Mouse (Mus musculus): ENCODE measurements around the gene Camta1. TPM values are rescaled to one million over a fixed set of nuclear protein-coding genes. Genes with fewer than 3 reads are reported as not detected.

Gene Camta1
- polyA plus RNA-seq, 1 experiment from 2014 or later: 140 TPM

DNA sequence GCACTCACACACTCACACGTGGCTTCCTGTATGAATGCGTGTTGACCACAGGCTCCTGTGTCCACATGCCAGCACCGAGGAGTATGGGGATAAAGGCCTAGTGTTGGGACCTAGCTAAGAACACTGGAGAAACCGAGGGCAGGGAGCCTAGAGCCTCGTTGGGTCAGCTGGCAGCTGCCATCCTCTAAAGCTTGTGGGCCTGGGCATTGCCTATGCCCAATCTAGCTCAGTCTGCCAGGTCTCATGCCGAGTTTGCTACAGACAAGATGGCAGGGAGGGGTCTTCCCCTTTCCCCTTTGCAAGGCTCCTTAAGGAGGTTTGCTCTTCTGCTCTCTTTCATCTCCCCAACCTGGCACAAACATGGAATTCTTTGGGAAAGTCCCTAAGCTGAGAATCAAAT lies 555.9 kb downstream of the Camta1 start:
- ATAC-seq (replicated peaks; ENCODE audit: low FRiP score): no peak
- DNase-seq (ENCODE audit: low spot score): no peak

DNA sequence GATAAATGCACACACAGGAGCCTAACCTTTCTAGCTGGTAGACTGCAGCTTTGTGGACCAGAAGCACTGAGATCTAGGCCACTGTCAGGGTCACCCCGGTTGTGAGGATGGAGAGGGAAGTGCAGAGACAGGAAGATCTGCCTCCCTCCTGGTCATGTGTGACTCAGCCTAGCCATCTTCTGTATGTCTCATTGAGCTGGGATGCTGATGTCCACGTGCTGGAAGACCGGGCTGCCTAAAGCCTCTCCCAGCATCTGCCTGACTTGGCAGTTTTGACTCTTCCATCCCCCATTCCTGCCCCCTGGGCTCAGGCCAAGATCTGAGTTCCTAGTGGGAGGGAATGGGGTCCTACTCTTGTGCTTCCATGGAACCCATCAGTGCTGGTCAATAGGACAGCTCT lies 557.7 kb downstream of the Camta1 start:
- no peak overlapping the region for H3K27ac ChIP-seq (ENCODE audit: low read depth, low read length)
- no peak for ATAC-seq (replicated peaks; ENCODE audit: low FRiP score)
- no peaks in the 10 kb centered on the region for H3K27me3 ChIP-seq (ENCODE audit: control insufficient read depth, insufficient read depth, low read length)
- no peak overlapping the region for H3K4me2 ChIP-seq (ENCODE audit: low read depth, low read length, severe bottlenecking)
- no peak overlapping the region for H3K4me3 ChIP-seq (ENCODE audit: low read depth, low read length)
- WGBS: 74% methylated on average over 3 of the region's 3 CpGs
- H3K9ac ChIP-seq (ENCODE audit: low read length): no peak overlapping the region
- H3K4me1 ChIP-seq (replicated peaks; ENCODE audit: control insufficient read depth, insufficient read depth, low read length): peaks cover 3% of the 10 kb centered on the region; the same call in 1 of the 2 replicates
- H3K9me3 ChIP-seq (ENCODE audit: control insufficient read depth, low read length): no peaks in the 10 kb centered on the region
- no peak for DNase-seq (ENCODE audit: low spot score)
- H3K36me3 ChIP-seq (ENCODE audit: control insufficient read depth, insufficient read depth, low read length): no peaks in the 10 kb centered on the region

More for the DNA sequence above, 555.9 kb downstream of the Camta1 start:
- Histone ChIP-seq H3K9me3 (ENCODE audit: control insufficient read depth, low read length) (no peaks in the 10 kb centered on the region), H3K4me2 (ENCODE audit: low read depth, low read length, severe bottlenecking) (no peak overlapping the region), H3K27ac (ENCODE audit: low read depth, low read length) (no peak overlapping the region), H3K9ac (ENCODE audit: low read length) (no peak overlapping the region), H3K27me3 (ENCODE audit: control insufficient read depth, insufficient read depth, low read length) (no peaks in the 10 kb centered on the region), H3K4me1 (replicated peaks; ENCODE audit: control insufficient read depth, insufficient read depth, low read length) (peaks cover 3% of the 10 kb centered on the region; the same call in 1 of the 2 replicates), H3K4me3 (ENCODE audit: low read depth, low read length) (no peak overlapping the region), H3K36me3 (ENCODE audit: control insufficient read depth, insufficient read depth, low read length) (no peaks in the 10 kb centered on the region)
- 86% methylated on average over 6 of the region's 6 CpGs for WGBS

DNA sequence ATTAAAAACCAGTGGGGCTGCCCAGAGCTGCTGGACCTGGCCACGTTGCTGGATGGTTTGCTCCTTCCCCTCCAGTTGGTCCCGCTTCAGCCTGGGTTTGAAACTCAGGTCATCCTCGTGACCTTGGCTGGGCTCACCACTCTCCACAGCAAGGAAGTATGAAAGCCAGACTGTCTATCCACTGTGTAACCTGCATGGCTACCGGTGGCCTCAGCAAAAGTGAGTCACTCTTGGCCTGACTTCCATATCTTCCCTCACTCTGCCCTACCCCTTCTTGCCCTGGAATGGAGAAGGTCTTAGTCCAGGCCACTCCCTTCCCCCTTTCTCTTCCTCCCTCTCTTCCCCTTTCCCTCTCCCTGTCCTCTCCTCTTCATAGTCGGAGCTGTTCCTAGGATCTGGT lies 558.2 kb downstream of the Camta1 start:
- 85% methylated on average over 5 of the region's 5 CpGs for WGBS
- Histone ChIP-seq H3K36me3 (ENCODE audit: control insufficient read depth, insufficient read depth, low read length) (no peaks in the 10 kb centered on the region), H3K4me3 (ENCODE audit: low read depth, low read length) (no peak overlapping the region), H3K4me1 (replicated peaks; ENCODE audit: control insufficient read depth, insufficient read depth, low read length) (peaks cover 3% of the 10 kb centered on the region; the same call in 1 of the 2 replicates), H3K27me3 (ENCODE audit: control insufficient read depth, insufficient read depth, low read length) (no peaks in the 10 kb centered on the region), H3K9me3 (ENCODE audit: control insufficient read depth, low read length) (no peaks in the 10 kb centered on the region), H3K9ac (ENCODE audit: low read length) (no peak overlapping the region), H3K4me2 (ENCODE audit: low read depth, low read length, severe bottlenecking) (no peak overlapping the region), H3K27ac (ENCODE audit: low read depth, low read length) (no peak overlapping the region)
- DNase-seq (ENCODE audit: low spot score) (no peak), ATAC-seq (replicated peaks; ENCODE audit: low FRiP score) (no peak)

DNA sequence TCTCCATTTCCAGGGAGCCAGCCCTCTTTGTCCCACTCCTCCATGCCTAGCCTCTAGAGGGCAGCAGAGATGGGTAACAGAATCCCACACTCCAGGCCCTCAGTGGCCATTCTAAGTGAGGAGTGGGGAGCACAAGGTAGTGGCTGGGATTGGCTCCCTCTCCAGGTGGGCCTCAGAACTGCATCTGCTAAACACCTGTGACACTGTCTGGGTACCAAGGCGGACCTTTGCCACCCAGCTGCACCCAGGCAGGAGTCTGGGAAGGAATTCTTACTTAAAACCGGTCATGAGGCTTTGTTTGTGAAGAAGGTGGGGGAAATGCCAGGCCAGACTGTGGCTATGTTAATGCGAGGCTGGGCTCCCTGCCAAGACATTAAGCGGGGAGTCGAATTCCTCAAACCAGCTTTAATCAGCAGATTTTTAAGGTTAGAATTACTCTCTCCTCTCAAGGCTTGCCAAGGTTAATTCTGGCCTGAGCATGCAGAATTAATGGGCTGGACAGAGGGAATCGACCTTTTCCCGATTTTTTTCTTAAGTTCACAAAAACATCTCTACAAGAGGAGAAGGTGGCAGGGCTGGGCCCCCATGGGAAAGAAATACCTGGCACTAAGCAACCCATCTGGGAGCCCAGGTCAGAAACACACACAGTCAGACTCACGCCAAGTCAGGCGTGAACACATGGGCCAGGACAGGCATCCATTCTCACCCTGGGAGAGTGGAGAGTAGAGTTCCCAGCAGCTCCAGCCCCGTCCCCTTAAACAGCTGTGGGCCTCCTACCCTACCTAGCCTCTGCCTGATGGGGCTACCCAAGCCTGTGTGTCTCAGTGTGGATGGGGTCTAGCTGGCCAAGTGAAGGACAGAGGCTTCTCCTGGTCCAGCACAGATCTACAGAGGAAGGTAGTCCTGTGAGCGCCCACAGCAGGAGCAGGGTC lies 559.2 kb downstream of the Camta1 start:
- Histone ChIP-seq H3K9me3 (ENCODE audit: control insufficient read depth, low read length) (no peaks in the 10 kb centered on the region), H3K4me2 (ENCODE audit: low read depth, low read length, severe bottlenecking) (no peak overlapping the region), H3K9ac (ENCODE audit: low read length) (no peak overlapping the region), H3K4me1 (replicated peaks; ENCODE audit: control insufficient read depth, insufficient read depth, low read length) (peaks cover 3% of the 10 kb centered on the region; the same call in 1 of the 2 replicates), H3K27ac (ENCODE audit: low read depth, low read length) (no peak overlapping the region), H3K36me3 (ENCODE audit: control insufficient read depth, insufficient read depth, low read length) (no peaks in the 10 kb centered on the region), H3K4me3 (ENCODE audit: low read depth, low read length) (no peak overlapping the region), H3K27me3 (ENCODE audit: control insufficient read depth, insufficient read depth, low read length) (no peaks in the 10 kb centered on the region)
- 55% methylated on average over 11 of the region's 11 CpGs for WGBS
- DNase-seq (ENCODE audit: low spot score) (peak; percentile 83), ATAC-seq (replicated peaks; ENCODE audit: low FRiP score) (peak; percentile 61)

DNA sequence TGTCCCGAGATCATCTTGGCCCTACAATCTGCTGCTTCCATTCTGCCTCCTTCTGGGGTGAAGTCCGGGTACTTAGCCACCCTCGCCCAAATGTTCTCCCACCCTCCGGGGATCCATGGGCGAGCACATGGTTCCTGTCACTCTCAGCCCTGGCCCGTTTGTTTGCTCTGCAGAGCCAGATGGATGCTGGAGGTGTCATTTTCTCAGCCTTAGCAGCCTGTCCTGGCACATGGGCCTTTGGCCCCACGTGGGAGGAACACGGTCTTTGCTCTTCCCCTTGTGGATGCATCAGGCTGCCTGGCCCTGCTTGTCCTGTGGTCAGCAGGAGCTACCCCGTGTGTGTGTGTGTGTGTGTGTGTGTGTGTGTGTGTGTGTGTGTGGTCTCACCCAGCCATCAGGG lies 560.3 kb downstream of the Camta1 start:
- no peak; the same call in 1 of the 2 replicates for ATAC-seq (replicated peaks; ENCODE audit: low FRiP score)
- WGBS: 65% methylated on average over 9 of the region's 9 CpGs
- DNase-seq (ENCODE audit: low spot score): no peak
- Histone ChIP-seq H3K4me3 (ENCODE audit: low read depth, low read length) (no peak overlapping the region), H3K4me1 (replicated peaks; ENCODE audit: control insufficient read depth, insufficient read depth, low read length) (peaks cover 3% of the 10 kb centered on the region; the same call in 1 of the 2 replicates), H3K9me3 (ENCODE audit: control insufficient read depth, low read length) (no peaks in the 10 kb centered on the region), H3K27me3 (ENCODE audit: control insufficient read depth, insufficient read depth, low read length) (no peaks in the 10 kb centered on the region), H3K4me2 (ENCODE audit: low read depth, low read length, severe bottlenecking) (no peak overlapping the region), H3K36me3 (ENCODE audit: control insufficient read depth, insufficient read depth, low read length) (no peaks in the 10 kb centered on the region), H3K27ac (ENCODE audit: low read depth, low read length) (no peak overlapping the region), H3K9ac (ENCODE audit: low read length) (no peak overlapping the region)

DNA sequence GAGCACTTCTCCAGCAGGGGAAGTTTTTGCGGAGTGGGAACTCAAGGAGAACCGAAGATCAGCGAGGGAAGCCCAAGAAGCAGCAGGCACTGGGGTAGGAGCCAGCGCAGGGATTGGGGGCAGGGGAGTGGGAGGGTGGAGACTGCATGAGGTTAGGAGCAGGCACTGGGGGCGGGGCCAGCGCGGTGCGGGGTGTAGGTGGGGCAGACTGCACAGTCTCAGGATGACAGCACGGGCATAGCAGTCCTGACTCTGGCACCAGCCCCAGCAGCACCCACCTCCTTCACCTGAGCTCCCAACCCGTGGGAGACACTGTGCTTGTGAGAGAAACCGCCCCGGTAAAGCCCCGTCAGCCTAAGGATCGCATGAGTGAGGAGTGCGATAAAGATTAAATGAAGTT lies 561.0 kb downstream of the Camta1 start:
- Histone ChIP-seq H3K36me3 (ENCODE audit: control insufficient read depth, insufficient read depth, low read length) (no peaks in the 10 kb centered on the region), H3K9ac (ENCODE audit: low read length) (no peak overlapping the region), H3K27ac (ENCODE audit: low read depth, low read length) (no peak overlapping the region), H3K4me3 (ENCODE audit: low read depth, low read length) (no peak overlapping the region), H3K9me3 (ENCODE audit: control insufficient read depth, low read length) (no peaks in the 10 kb centered on the region), H3K4me1 (replicated peaks; ENCODE audit: control insufficient read depth, insufficient read depth, low read length) (peaks cover 3% of the 10 kb centered on the region; the same call in 1 of the 2 replicates), H3K27me3 (ENCODE audit: control insufficient read depth, insufficient read depth, low read length) (no peaks in the 10 kb centered on the region), H3K4me2 (ENCODE audit: low read depth, low read length, severe bottlenecking) (no peak overlapping the region)
- DNase-seq (ENCODE audit: low spot score): peak; percentile 61
- 20% methylated on average over 15 of the region's 15 CpGs for WGBS
- no peak for ATAC-seq (replicated peaks; ENCODE audit: low FRiP score)

DNA sequence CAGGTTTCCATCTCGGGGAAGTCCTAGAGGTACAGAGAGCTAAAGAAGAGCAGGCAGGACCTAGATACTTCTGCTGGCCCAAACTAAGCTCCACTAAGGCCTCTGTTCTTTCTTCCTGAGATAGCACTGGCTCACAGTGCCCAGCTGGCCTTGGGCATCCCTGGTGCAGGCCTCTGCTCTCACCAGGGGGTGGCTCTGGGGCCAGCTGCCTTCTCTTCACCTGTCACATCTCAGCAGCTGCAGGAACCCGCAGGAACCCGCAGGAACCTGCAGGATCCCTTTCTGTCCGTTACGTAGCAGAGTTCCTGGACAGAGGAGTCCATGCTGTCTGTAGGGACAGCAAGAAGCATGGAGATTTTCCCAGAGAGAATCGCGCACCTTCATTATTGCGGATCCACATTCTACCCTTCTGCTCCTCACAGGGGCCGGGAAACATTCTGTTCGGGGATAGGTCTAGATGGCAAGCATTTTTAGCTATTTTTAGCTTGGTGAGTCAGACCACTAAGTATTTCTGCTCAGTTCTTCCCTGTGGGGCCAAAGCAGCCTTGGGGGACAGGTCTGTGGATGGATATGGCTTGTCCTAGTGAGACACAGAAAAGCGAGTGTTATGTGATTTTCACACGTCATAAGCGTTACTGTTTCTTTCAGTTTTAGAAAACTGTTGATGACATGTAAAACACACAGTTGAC lies 566.0 kb downstream of the Camta1 start:
- no peaks in the 10 kb centered on the region for H3K4me1 ChIP-seq (replicated peaks; ENCODE audit: control insufficient read depth, insufficient read depth, low read length)
- no peak for DNase-seq (ENCODE audit: low spot score)
- no peak for ATAC-seq (replicated peaks; ENCODE audit: low FRiP score)

DNA sequence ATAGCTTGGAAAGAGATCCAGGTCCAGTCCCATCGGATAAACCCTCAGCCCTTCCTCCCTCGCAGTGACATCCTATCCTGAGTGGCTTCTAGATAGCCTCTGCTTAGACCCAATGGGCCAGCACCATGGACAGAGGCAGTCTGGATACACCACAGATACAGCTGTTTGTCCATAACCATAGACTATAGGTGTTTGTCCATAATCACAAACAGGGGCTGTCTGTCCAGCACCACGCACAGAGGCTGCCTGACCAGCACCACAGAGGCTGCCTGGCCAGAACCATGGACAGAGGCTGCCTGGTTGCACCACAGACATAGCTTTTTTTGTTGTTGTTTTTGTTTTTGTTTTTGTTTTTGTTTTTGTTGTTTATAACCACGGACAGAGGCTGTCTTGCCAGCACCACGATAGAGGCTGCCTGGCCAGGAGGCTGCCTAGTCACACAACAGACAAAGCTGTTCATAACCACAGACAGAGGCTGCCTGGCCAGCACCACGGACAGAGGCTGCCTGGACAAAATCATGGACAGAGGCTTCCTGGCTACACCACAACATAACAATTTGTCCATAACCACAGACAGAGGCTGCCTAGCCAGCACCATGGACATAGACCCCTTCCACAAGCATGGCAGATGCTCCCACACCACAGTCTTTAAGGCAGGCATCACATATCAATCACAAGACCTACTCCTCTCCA lies 572.6 kb downstream of the Camta1 start:
- ATAC-seq (replicated peaks; ENCODE audit: low FRiP score) (no peak), DNase-seq (ENCODE audit: low spot score) (peak; percentile 59)
- H3K4me3 ChIP-seq (ENCODE audit: low read depth, low read length): no peak overlapping the region
- no peaks in the 10 kb centered on the region for H3K9me3 ChIP-seq (ENCODE audit: control insufficient read depth, low read length)
- H3K4me1 ChIP-seq (replicated peaks; ENCODE audit: control insufficient read depth, insufficient read depth, low read length): 0 out of 2 replicates have a peak, but pooled peaks cover 1% of the 10 kb centered on the region
- no peak overlapping the region for H3K4me2 ChIP-seq (ENCODE audit: low read depth, low read length, severe bottlenecking)
- no peaks in the 10 kb centered on the region for H3K36me3 ChIP-seq (ENCODE audit: control insufficient read depth, insufficient read depth, low read length)
- 65% methylated on average over 6 of the region's 6 CpGs for WGBS
- H3K27me3 ChIP-seq (ENCODE audit: control insufficient read depth, insufficient read depth, low read length): no peaks in the 10 kb centered on the region
- H3K9ac ChIP-seq (ENCODE audit: low read length): no peak overlapping the region
- no peak overlapping the region for H3K27ac ChIP-seq (ENCODE audit: low read depth, low read length)

More for the DNA sequence above, 566.0 kb downstream of the Camta1 start:
- Histone ChIP-seq H3K4me2 (ENCODE audit: low read depth, low read length, severe bottlenecking) (no peak overlapping the region), H3K27me3 (ENCODE audit: control insufficient read depth, insufficient read depth, low read length) (no peaks in the 10 kb centered on the region), H3K4me3 (ENCODE audit: low read depth, low read length) (no peak overlapping the region), H3K9ac (ENCODE audit: low read length) (no peak overlapping the region), H3K36me3 (ENCODE audit: control insufficient read depth, insufficient read depth, low read length) (no peaks in the 10 kb centered on the region), H3K27ac (ENCODE audit: low read depth, low read length) (no peak overlapping the region), H3K9me3 (ENCODE audit: control insufficient read depth, low read length) (no peaks in the 10 kb centered on the region)
- WGBS: 84% methylated on average over 13 of the region's 13 CpGs

All from forebrain, embryonic 11.5 days (tissue).